Mouse (Mus musculus) liver, adult (tissue): Measurements from ENCODE around the gene Sptbn2.

Experiments
- GATA4 ChIP-seq: IDR thresholded peaks from 2 replicates; pipeline ENCODE4 v1.6.1; 2014; ENCODE audit warnings: mild to moderate bottlenecking, low read length; ENCODE audit not compliant: insufficient replicate concordance

Sptbn2 gene

GRCm38 (mm10) chr19:4795929-4796328, 85.0 kb downstream of the Sptbn2 start:
- no peak for TF ChIP-seq GATA4

DNA sequence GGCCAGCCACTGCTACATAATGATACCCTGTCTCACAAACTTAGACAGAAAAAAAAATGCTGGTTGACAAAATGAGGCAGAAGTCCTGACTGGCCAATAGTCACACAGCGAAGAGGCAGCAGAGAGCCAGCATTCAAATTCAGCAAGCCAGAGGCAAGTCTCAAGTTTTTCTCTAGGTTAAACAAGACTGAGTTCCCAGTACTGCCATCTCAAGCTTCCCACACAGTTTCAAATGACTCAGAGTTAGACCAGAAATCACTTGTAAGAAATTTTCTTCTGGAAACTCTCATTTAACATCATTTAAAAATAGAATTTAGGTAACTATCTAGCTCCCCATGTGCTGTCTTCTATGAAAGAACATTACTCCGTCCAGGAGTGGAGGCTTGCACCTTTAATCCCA, 86.9 kb downstream of the Sptbn2 start:
- no peak for TF ChIP-seq GATA4

DNA sequence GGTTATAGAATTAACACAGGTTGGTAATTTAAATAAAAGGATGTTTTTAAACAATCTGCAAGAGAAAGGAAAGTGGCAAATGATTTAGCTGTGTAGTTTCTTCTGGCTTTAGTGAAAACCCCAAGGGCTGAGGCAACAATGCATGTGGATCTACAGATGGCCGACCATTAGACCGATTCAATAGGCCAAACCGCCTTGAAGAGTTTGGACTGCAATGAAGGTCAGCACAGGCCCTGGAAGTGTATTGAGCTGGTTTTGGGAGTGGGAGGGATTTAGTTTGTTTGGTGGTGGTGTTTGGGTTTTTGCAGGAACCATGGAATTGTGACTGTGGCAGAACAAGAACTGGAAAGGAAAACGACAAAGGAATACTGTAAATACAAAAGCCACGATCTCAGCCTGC, 88.1 kb downstream of the Sptbn2 start:
- no peak for TF ChIP-seq GATA4
